Comparison of ENCODE assay signal across 23 mouse cellular contexts in the genomic region with DNA sequence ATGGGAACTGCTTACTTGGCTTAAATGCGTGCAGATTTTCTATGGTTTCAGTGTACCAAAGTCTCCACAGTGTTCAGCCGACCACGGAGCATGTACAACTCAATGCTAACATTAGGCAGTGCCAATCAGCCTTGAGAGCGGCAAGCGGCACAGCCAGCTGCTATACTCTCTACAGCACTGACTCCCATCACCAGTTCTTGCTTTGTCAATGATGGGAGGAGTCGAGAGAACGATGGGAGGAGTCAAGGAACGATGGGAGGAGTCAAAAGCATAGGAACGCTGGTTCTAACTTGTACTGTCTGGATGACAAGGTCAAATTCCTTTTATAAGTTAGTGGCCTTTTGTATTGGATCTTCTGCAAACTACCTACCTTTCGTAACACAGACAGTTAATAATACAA. TPM values are rescaled to one million over a fixed set of nuclear protein-coding genes. Genes with fewer than 3 reads are reported as not detected.
DNase-seq lines count a peak whose midpoint lies in the region; ATAC-seq and TF ChIP-seq lines count a peak whose summit lies in the region.
"Had no signal": no experiment of that assay in that cellular context is flagged by ENCODE, and none has a peak within 500 bp of the region (broad histone marks: within the 10 kb centered on the region; RNA-seq: fewer than 3 reads in every experiment).

No protein-coding gene starts in this region.

- peaks cover 2% of the 10 kb centered on the region; the same call in 1 of the 2 replicates for H3K27me3 ChIP-seq in embryonic facial prominence, embryonic 13.5 days
- H3K27me3 ChIP-seq in embryonic facial prominence, embryonic 10.5 days (replicated peaks; ENCODE audit: low read depth, poor library complexity, severe bottlenecking), result 0 out of 2 replicates have a peak, but pooled peaks cover 8% of the 10 kb centered on the region
- no peaks in the 10 kb centered on the region for H3K27me3 ChIP-seq in heart, embryonic 16.5 days (ENCODE audit: control insufficient read depth, insufficient read depth, low read length)
- no peaks in the 10 kb centered on the region for H3K27me3 ChIP-seq in stomach, embryonic 15.5 days (replicated peaks)
- H3K27me3 ChIP-seq in stomach, postnatal 0 days (ENCODE audit: control insufficient read depth, insufficient read depth, low read length), result no peaks in the 10 kb centered on the region
- H3K27me3 ChIP-seq: embryonic facial prominence, embryonic 15.5 days; hindbrain, embryonic 15.5 days; limb, embryonic 13.5 days had no signal

- H3K27ac ChIP-seq in embryonic facial prominence, embryonic 13.5 days, result no peak overlapping the region
- H3K27ac ChIP-seq in embryonic facial prominence, embryonic 10.5 days (replicated peaks), result no peak overlapping the region
- H3K27ac ChIP-seq in heart, embryonic 16.5 days (ENCODE audit: low read length), result 0 out of 2 replicates have a peak overlapping the region, but pooled peaks have one; percentile 16
- H3K27ac ChIP-seq in stomach, embryonic 15.5 days, result no peak overlapping the region
- no peak overlapping the region for H3K27ac ChIP-seq in stomach, postnatal 0 days (replicated peaks)
- H3K27ac ChIP-seq: embryonic facial prominence, embryonic 15.5 days; hindbrain, embryonic 15.5 days; limb, embryonic 13.5 days; liver, embryonic 13.5 days; neural tube, embryonic 15.5 days had no signal

- TF ChIP-seq EP300 in stomach, postnatal 0 days (optimal IDR thresholded peaks at IDR 0.05), result no peak

- DNase-seq in embryonic facial prominence, embryonic 10.5 days (ENCODE audit: low spot score), result no peak
- no peak for DNase-seq in heart, adult 9 months (ENCODE audit: low spot score in 2 of 2)
- no peak for DNase-seq in stomach, postnatal 0 days (ENCODE audit: low spot score)
- no peak for DNase-seq in adrenal gland, adult 18-20 months (ENCODE audit: low spot score in 2 of 2)
- DNase-seq: adrenal gland, postnatal 10 days; cerebellum, adult 9-11 months; heart, adult 11 months; heart, postnatal 36 days; liver, embryonic 13.5 days; lung, embryonic 14.5 days; lung, postnatal 36 days; spleen, adult 18-20 months; thymus, adult 18-20 months; thymus, postnatal 4 days had no signal

- no peaks in the 10 kb centered on the region for H3K36me3 ChIP-seq in embryonic facial prominence, embryonic 13.5 days
- no peaks in the 10 kb centered on the region for H3K36me3 ChIP-seq in embryonic facial prominence, embryonic 10.5 days (replicated peaks)
- H3K36me3 ChIP-seq in heart, embryonic 16.5 days (ENCODE audit: control insufficient read depth, insufficient read depth), result no peaks in the 10 kb centered on the region
- H3K36me3 ChIP-seq in stomach, embryonic 15.5 days, result no peaks in the 10 kb centered on the region
- H3K36me3 ChIP-seq in stomach, postnatal 0 days (ENCODE audit: control insufficient read depth, insufficient read depth, low read length), result no peaks in the 10 kb centered on the region
- H3K36me3 ChIP-seq: embryonic facial prominence, embryonic 15.5 days; hindbrain, embryonic 15.5 days; limb, embryonic 13.5 days; liver, embryonic 13.5 days; neural tube, embryonic 15.5 days had no signal

- no peak for TF ChIP-seq CTCF in stomach, postnatal 0 days (IDR thresholded peaks at IDR 0.05; ENCODE audit: low read depth)

- no peak overlapping the region for H3K9ac ChIP-seq in embryonic facial prominence, embryonic 13.5 days
- H3K9ac ChIP-seq in heart, embryonic 16.5 days (ENCODE audit: low read length), result no peak overlapping the region
- no peak overlapping the region for H3K9ac ChIP-seq in stomach, embryonic 15.5 days
- no peak overlapping the region for H3K9ac ChIP-seq in stomach, postnatal 0 days (ENCODE audit: low read length)
- H3K9ac ChIP-seq: embryonic facial prominence, embryonic 15.5 days; hindbrain, embryonic 15.5 days; limb, embryonic 13.5 days; liver, embryonic 13.5 days; lung, embryonic 14.5 days; neural tube, embryonic 15.5 days had no signal

- H3K4me1 ChIP-seq in embryonic facial prominence, embryonic 13.5 days, result peaks cover 91% of the 10 kb centered on the region
- peaks cover 76% of the 10 kb centered on the region for H3K4me1 ChIP-seq in embryonic facial prominence, embryonic 10.5 days
- peaks cover 73% of the 10 kb centered on the region for H3K4me1 ChIP-seq in heart, embryonic 16.5 days (ENCODE audit: control insufficient read depth, insufficient read depth, low read length)
- peaks cover 36% of the 10 kb centered on the region for H3K4me1 ChIP-seq in stomach, embryonic 15.5 days
- peaks cover 9% of the 10 kb centered on the region for H3K4me1 ChIP-seq in stomach, postnatal 0 days (replicated peaks; ENCODE audit: control insufficient read depth, insufficient read depth)
- H3K4me1 ChIP-seq: hindbrain, embryonic 15.5 days; liver, embryonic 13.5 days had no signal

- ATAC-seq in embryonic facial prominence, embryonic 13.5 days (ENCODE audit: insufficient number of reproducible peaks, insufficient read depth, low FRiP score, low TSS enrichment, low read depth), result 0 out of 2 replicates have a peak, but pooled peaks have one; percentile 39
- ATAC-seq in heart, embryonic 16.5 days (replicated peaks; ENCODE audit: extremely low read depth, insufficient read depth, low FRiP score), result no peak
- peak; percentile 54; the same call in 1 of the 2 replicates for ATAC-seq in stomach, embryonic 15.5 days (ENCODE audit: insufficient read depth, low FRiP score, low read depth)
- no peak for ATAC-seq in stomach, postnatal 0 days (ENCODE audit: low FRiP score, low TSS enrichment)
- no peak for ATAC-seq in CD4-positive, CD25-positive, alpha-beta regulatory T cell, adult 4 months
- ATAC-seq: midbrain, embryonic 16.5 days had no signal

- no peak overlapping the region for H3K4me3 ChIP-seq in embryonic facial prominence, embryonic 13.5 days
- no peak overlapping the region for H3K4me3 ChIP-seq in embryonic facial prominence, embryonic 10.5 days
- H3K4me3 ChIP-seq in heart, embryonic 16.5 days (ENCODE audit: low read length), result no peak overlapping the region
- H3K4me3 ChIP-seq in stomach, embryonic 15.5 days (replicated peaks), result no peak overlapping the region
- no peak overlapping the region for H3K4me3 ChIP-seq in stomach, postnatal 0 days (ENCODE audit: low read depth, low read length)
- H3K4me3 ChIP-seq: embryonic facial prominence, embryonic 15.5 days; hindbrain, embryonic 15.5 days; limb, embryonic 13.5 days; liver, embryonic 13.5 days; neural tube, embryonic 15.5 days had no signal

- 60% methylated on average over 10 of the region's 10 CpGs for WGBS in embryonic facial prominence, embryonic 13.5 days
- WGBS in embryonic facial prominence, embryonic 10.5 days, result 76% methylated on average over 10 of the region's 10 CpGs
- 62% methylated on average over 10 of the region's 10 CpGs for WGBS in heart, embryonic 16.5 days
- 64% methylated on average over 10 of the region's 10 CpGs for WGBS in stomach, embryonic 15.5 days
- WGBS in stomach, postnatal 0 days, result 72% methylated on average over 10 of the region's 10 CpGs

- no peak overlapping the region for H3K4me2 ChIP-seq in embryonic facial prominence, embryonic 13.5 days
- no peak overlapping the region for H3K4me2 ChIP-seq in heart, embryonic 16.5 days (ENCODE audit: low read depth, low read length)
- H3K4me2 ChIP-seq in stomach, embryonic 15.5 days, result no peak overlapping the region
- no peak overlapping the region for H3K4me2 ChIP-seq in stomach, postnatal 0 days (replicated peaks; ENCODE audit: low read depth)
- H3K4me2 ChIP-seq: embryonic facial prominence, embryonic 15.5 days; hindbrain, embryonic 15.5 days; limb, embryonic 13.5 days; liver, embryonic 13.5 days; lung, embryonic 14.5 days; neural tube, embryonic 15.5 days had no signal

- H3K9me3 ChIP-seq in embryonic facial prominence, embryonic 13.5 days, result no peaks in the 10 kb centered on the region
- H3K9me3 ChIP-seq in embryonic facial prominence, embryonic 10.5 days, result no peaks in the 10 kb centered on the region
- H3K9me3 ChIP-seq in heart, embryonic 16.5 days (replicated peaks; ENCODE audit: control insufficient read depth, low read length), result no peaks in the 10 kb centered on the region
- no peaks in the 10 kb centered on the region for H3K9me3 ChIP-seq in stomach, embryonic 15.5 days
- no peaks in the 10 kb centered on the region for H3K9me3 ChIP-seq in stomach, postnatal 0 days (ENCODE audit: control insufficient read depth, low read length)
- H3K9me3 ChIP-seq: embryonic facial prominence, embryonic 15.5 days; hindbrain, embryonic 15.5 days; limb, embryonic 13.5 days; liver, embryonic 13.5 days; neural tube, embryonic 15.5 days had no signal

RNA-seq across cellular contexts. Expression of gene Ror2, which starts 7.0 kb away (rescaled TPM):
- polyA plus RNA-seq in embryonic facial prominence, embryonic 13.5 days (2015; fragmentation: Nextera tagmentation; extraction: Ambion mirVana), result 25.8 and 27.4 TPM in 2 replicates
- 20.7 and 23.6 TPM in 2 replicates for polyA plus RNA-seq in embryonic facial prominence, embryonic 10.5 days (2016; fragmentation: Nextera tagmentation; extraction: Ambion mirVana)
- polyA plus RNA-seq in heart, embryonic 16.5 days (2015; fragmentation: Nextera tagmentation; extraction: Ambion mirVana), result 13.5 and 15.8 TPM in 2 replicates
- 17.4 and 20.9 TPM in 2 replicates for polyA plus RNA-seq in stomach, embryonic 15.5 days (2015; fragmentation: Nextera tagmentation; extraction: Ambion mirVana)
- 5.7 and 6.9 TPM in 2 replicates for polyA plus RNA-seq in stomach, postnatal 0 days (2015; fragmentation: Nextera tagmentation; extraction: Ambion mirVana)
- polyA plus RNA-seq in CD4-positive, CD25-positive, alpha-beta regulatory T cell, adult 4 months (2017; shearing (Covaris generic)), result not detected
- 1 to 10 TPM; 3.5 to 4.8 TPM for total RNA-seq in adrenal gland, adult 18-20 months (2021)

Comparison
In these comparisons a context has a peak if more than half of its experiments do, and no peak if none do; other contexts are left out.
1. ATAC-seq: peak in embryonic facial prominence, embryonic 13.5 days (single experiment) and stomach, embryonic 15.5 days (single experiment); none in heart, embryonic 16.5 days (single experiment), stomach, postnatal 0 days (single experiment) and CD4-positive, CD25-positive, alpha-beta regulatory T cell, adult 4 months (single experiment).